Mouse (Mus musculus) forebrain, embryonic 14.5 days (tissue): Measurements from ENCODE around the gene Alox5. TPM values are rescaled to one million over a fixed set of nuclear protein-coding genes. Genes with fewer than 3 reads are reported as not detected.
A peak's percentile ranks its signal among the peaks of the same experiment; 100 is the strongest.

Experiments used
- ATAC-seq: fragments of 200-750 bp; cut with Nextera tagmentation; 2 replicates; pipeline ENCODE4 v1.8.0; 2017; ENCODE audit warnings: mild to moderate bottlenecking, moderate library complexity
- DNase-seq: peaks from one replicate; pipeline ENCODE4 v3.0.0-alpha.2; 2015; ENCODE audit warnings: low spot score
- H3K27ac ChIP-seq: fragments of 300-500 bp; sonication (generic); 2 replicates; pipeline ENCODE4 v1.5.1; 2014; ENCODE audit warnings: low read depth, mild to moderate bottlenecking, control low read depth, low read length, moderate library complexity
- H3K27me3 ChIP-seq: fragments of 300-500 bp; sonication (generic); replicated peaks from 2 replicates; pipeline ENCODE4 v1.6.1; 2014; ENCODE audit warnings: low read length, control low read depth, mixed read lengths; ENCODE audit not compliant: control insufficient read depth, insufficient read depth
- H3K36me3 ChIP-seq: fragments of 300-500 bp; sonication (generic); 2 replicates; pipeline ENCODE4 v1.6.1; 2014; ENCODE audit warnings: low read length, control low read depth; ENCODE audit not compliant: control insufficient read depth, insufficient read depth
- H3K4me1 ChIP-seq: fragments of 300-500 bp; sonication (generic); 2 replicates; pipeline ENCODE4 v1.6.1; 2014; ENCODE audit warnings: antibody characterized with exemption, low read length, control low read depth; ENCODE audit not compliant: control insufficient read depth, insufficient read depth
- H3K4me2 ChIP-seq: fragments of 300-500 bp; sonication (generic); 2 replicates; pipeline ENCODE4 v1.6.1; 2014; ENCODE audit warnings: mild to moderate bottlenecking, control low read depth, low read length
- H3K4me3 ChIP-seq: fragments of 300-500 bp; sonication (generic); 2 replicates; pipeline ENCODE4 v1.5.1; 2014; ENCODE audit warnings: low read depth, low read length, control low read depth
- H3K9ac ChIP-seq: fragments of 300-500 bp; sonication (generic); 2 replicates; pipeline ENCODE4 v1.6.1; 2014; ENCODE audit warnings: mild to moderate bottlenecking, low read length, control low read depth, moderate library complexity
- H3K9me3 ChIP-seq: fragments of 300-500 bp; sonication (generic); replicated peaks from 2 replicates; pipeline ENCODE4 v1.6.1; 2016; ENCODE audit warnings: low read length, control low read depth, mixed read lengths; ENCODE audit not compliant: control insufficient read depth
- WGBS: fragments of 180-500 bp; shearing (Covaris S2); extraction: QIAGEN DNeasy Blood & Tissue Kit; methylation state at CpG from one replicate; pipeline ENCODE4 v1.1.7; 2014; 5-methylcytosine and 5-hydroxymethylcytosine counted together
- polyA plus RNA-seq: library from polyadenylated mRNA; unstranded; fragments of >200 nt; fragmentation: Nextera tagmentation; extraction: Ambion mirVana; gene quantifications from 2 replicates; pipeline ENCODE4 v1.2.1, GENCODE M21; 2014

The Alox5 gene
- polyA plus RNA-seq, 1 experiment from 2014 or later: 0.50 TPM

GRCm38 (mm10) chr6:116402426-116402825 lies 58.6 kb downstream of the Alox5 start:
- ATAC-seq (no peak), DNase-seq (no peak)
- H3K27me3 ChIP-seq: no peaks in the 10 kb centered on the region
- H3K9ac ChIP-seq: no peak overlapping the region
- WGBS: 94% methylated on average over 3 of the region's 3 CpGs
- H3K4me2 ChIP-seq: no peak overlapping the region
- no peak overlapping the region for H3K27ac ChIP-seq
- H3K36me3 ChIP-seq: peaks cover 13% of the 10 kb centered on the region; the same call in 1 of the 2 replicates
- peaks cover 8% of the 10 kb centered on the region for H3K4me1 ChIP-seq
- H3K4me3 ChIP-seq: no peak overlapping the region
- H3K9me3 ChIP-seq: no peaks in the 10 kb centered on the region

- H3K9me3 ChIP-seq: no peaks in the 10 kb centered on the region
- H3K27ac ChIP-seq: no peak overlapping the region
- 87% methylated on average over 12 of the region's 12 CpGs for WGBS
- H3K36me3 ChIP-seq: peaks cover 13% of the 10 kb centered on the region; the same call in 1 of the 2 replicates
- H3K27me3 ChIP-seq: no peaks in the 10 kb centered on the region
- no peak for ATAC-seq
- peaks cover 14% of the 10 kb centered on the region for H3K4me1 ChIP-seq
- H3K4me2 ChIP-seq: no peak overlapping the region
- no peak for DNase-seq
- H3K4me3 ChIP-seq: no peak overlapping the region
- no peak overlapping the region for H3K9ac ChIP-seq
These were observed 59.1 kb downstream of the Alox5 start for GRCm38 (mm10) chr6:116401746-116402423.

GRCm38 (mm10) chr6:116398136-116398535 lies 62.8 kb downstream of the Alox5 start:
- H3K9me3 ChIP-seq: no peaks in the 10 kb centered on the region
- no peaks in the 10 kb centered on the region for H3K27me3 ChIP-seq
- no peak overlapping the region for H3K9ac ChIP-seq
- H3K4me3 ChIP-seq: no peak overlapping the region
- peaks cover 8% of the 10 kb centered on the region; the same call in 1 of the 2 replicates for H3K36me3 ChIP-seq
- WGBS: 18% methylated on average over 2 of the region's 2 CpGs
- no peak for DNase-seq
- ATAC-seq: peak; percentile 8; the same call in 1 of the 2 replicates
- no peak overlapping the region for H3K4me2 ChIP-seq
- peaks cover 16% of the 10 kb centered on the region for H3K4me1 ChIP-seq
- H3K27ac ChIP-seq: peak overlapping the region; percentile 15; the same call in 1 of the 2 replicates

GRCm38 (mm10) chr6:116397621-116398020 lies 63.4 kb downstream of the Alox5 start:
- peaks cover 6% of the 10 kb centered on the region; the same call in 1 of the 2 replicates for H3K36me3 ChIP-seq
- ATAC-seq: peak; percentile 86
- no peak overlapping the region for H3K9ac ChIP-seq
- peak; percentile 77 for DNase-seq
- 2% methylated on average over 6 of the region's 6 CpGs for whole genome bisulfite sequencing
- H3K4me3 ChIP-seq: no peak overlapping the region
- H3K9me3 ChIP-seq: no peaks in the 10 kb centered on the region
- H3K4me2 ChIP-seq: no peak overlapping the region
- no peaks in the 10 kb centered on the region for H3K27me3 ChIP-seq
- peaks cover 16% of the 10 kb centered on the region for H3K4me1 ChIP-seq
- H3K27ac ChIP-seq: peak overlapping the region; percentile 15; the same call in 1 of the 2 replicates

GRCm38 (mm10) chr6:116394916-116395648 lies 65.9 kb downstream of the Alox5 start:
- H3K9me3 ChIP-seq: no peaks in the 10 kb centered on the region
- ATAC-seq: no peak
- 83% methylated on average over 2 of the region's 2 CpGs for WGBS

GRCm38 (mm10) chr6:116389481-116389880 lies 71.5 kb downstream of the Alox5 start:
- Histone ChIP-seq H3K9ac (no peak overlapping the region), H3K36me3 (no peaks in the 10 kb centered on the region), H3K27me3 (no peaks in the 10 kb centered on the region), H3K4me2 (no peak overlapping the region), H3K4me1 (peaks cover 10% of the 10 kb centered on the region), H3K27ac (no peak overlapping the region), H3K9me3 (no peaks in the 10 kb centered on the region), H3K4me3 (no peak overlapping the region)
- no peak for ATAC-seq
- no peak for DNase-seq

More at GRCm38 (mm10) chr6:116394916-116395648, 65.9 kb downstream of the Alox5 start:
- Histone ChIP-seq H3K36me3 (no peaks in the 10 kb centered on the region), H3K9ac (no peak overlapping the region), H3K27me3 (no peaks in the 10 kb centered on the region), H3K4me1 (peaks cover 16% of the 10 kb centered on the region), H3K27ac (no peak overlapping the region), H3K4me2 (no peak overlapping the region), H3K4me3 (no peak overlapping the region)
- no peak for DNase-seq

GRCm38 (mm10) chr6:116388068-116388467 lies 72.9 kb downstream of the Alox5 start:
- Histone ChIP-seq H3K36me3 (no peaks in the 10 kb centered on the region), H3K9me3 (no peaks in the 10 kb centered on the region), H3K4me3 (no peak overlapping the region), H3K9ac (no peak overlapping the region), H3K4me2 (no peak overlapping the region), H3K4me1 (peaks cover 18% of the 10 kb centered on the region), H3K27ac (no peak overlapping the region), H3K27me3 (no peaks in the 10 kb centered on the region)
- ATAC-seq (no peak), DNase-seq (no peak)
- 96% methylated on average over 1 of the region's 1 CpGs for WGBS

GRCm38 (mm10) chr6:116386506-116386905 lies 74.5 kb downstream of the Alox5 start:
- DNase-seq (no peak), ATAC-seq (no peak)
- 42% methylated on average over 3 of the region's 3 CpGs for WGBS
- no peak overlapping the region for H3K27ac ChIP-seq
- no peak overlapping the region for H3K4me2 ChIP-seq
- no peaks in the 10 kb centered on the region for H3K36me3 ChIP-seq
- no peaks in the 10 kb centered on the region for H3K27me3 ChIP-seq
- no peaks in the 10 kb centered on the region for H3K9me3 ChIP-seq
- H3K4me3 ChIP-seq: no peak overlapping the region
- no peak overlapping the region for H3K9ac ChIP-seq
- H3K4me1 ChIP-seq: peaks cover 18% of the 10 kb centered on the region

GRCm38 (mm10) chr6:116386045-116386415 lies 74.9 kb downstream of the Alox5 start:
- no peaks in the 10 kb centered on the region for H3K36me3 ChIP-seq
- DNase-seq (no peak), ATAC-seq (peak; percentile 73)
- peak overlapping the region; percentile 33 for H3K9ac ChIP-seq
- no peaks in the 10 kb centered on the region for H3K27me3 ChIP-seq
- no peaks in the 10 kb centered on the region for H3K9me3 ChIP-seq
- H3K4me1 ChIP-seq: peaks cover 18% of the 10 kb centered on the region
- H3K4me3 ChIP-seq: no peak overlapping the region
- H3K4me2 ChIP-seq: peak overlapping the region; percentile 6; the same call in 1 of the 2 replicates
- 30% methylated on average over 4 of the region's 4 CpGs for WGBS
- peak overlapping the region; percentile 39; the same call in 1 of the 2 replicates for H3K27ac ChIP-seq
